Mouse (Mus musculus): ENCODE measurements around the gene Olfr231. TPM values are rescaled to one million over a fixed set of nuclear protein-coding genes. Genes with fewer than 3 reads are reported as not detected.

Gene Olfr231
- polyA plus RNA-seq (2017; shearing (Covaris generic)), result not detected

DNA sequence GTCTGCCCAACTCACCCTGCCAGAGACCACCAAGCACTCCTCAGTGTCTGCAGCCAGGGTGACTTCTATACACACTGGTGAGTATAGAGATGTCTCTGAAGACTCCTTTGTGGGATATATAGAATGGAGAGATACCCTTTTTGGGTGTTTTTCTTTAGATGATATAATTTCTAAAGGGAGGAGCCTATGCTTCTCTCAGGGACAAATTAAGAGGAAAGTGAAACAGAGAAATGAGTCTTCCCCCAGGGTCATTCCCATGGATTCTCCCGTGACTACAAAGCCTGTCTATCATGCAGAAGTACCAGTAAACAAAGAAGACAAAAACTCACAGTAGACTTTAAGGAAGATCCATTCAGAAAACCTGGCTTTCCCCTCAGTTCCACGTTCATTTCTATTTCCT, at the start of gene Olfr231:
Gene Olfr231, minus strand, starts transcription at position 101 of the 400 bp plus-strand sequence.

DNA sequence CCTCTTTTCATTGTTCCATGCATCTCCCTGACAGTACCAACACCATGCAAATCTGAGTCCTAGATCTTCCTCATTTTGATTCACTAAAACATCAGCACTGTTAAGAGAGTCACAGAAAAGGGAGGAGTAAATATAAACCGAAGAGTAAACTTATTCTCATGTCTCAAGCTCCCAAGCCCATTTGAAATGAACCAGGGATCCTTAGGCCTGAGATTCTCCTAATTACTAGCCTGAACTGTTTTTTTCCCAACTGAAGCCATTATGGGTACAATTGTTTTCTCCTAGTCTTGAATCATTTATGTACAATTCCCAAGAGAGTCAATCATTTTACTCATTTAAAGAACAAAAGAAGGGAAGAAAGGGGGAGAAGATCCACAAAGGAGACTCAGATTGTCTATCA, 34.4 kb upstream of the Olfr231 start, which contains the start of gene Olfr420:
Gene Olfr420, plus strand, starts transcription at position 301 of the 400 bp plus-strand sequence.

DNA sequence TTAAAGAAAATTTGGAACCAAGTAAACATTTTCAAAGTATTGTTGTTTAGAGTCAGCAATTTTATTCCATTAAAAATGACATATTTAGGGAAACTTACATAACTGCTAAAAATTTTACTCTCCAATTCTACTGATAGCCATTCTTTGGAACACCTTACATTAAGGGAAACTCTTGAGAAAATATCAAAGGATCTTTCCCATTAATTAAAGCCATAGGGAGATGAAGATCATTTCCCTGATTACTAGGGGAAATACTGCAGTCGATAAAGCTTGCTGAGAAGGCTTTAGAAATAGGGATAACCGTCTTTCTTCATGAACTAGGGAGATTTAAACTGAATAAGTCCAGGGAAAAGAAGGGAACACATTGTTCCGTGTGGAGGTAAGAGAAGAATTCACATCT, 10.3 kb upstream of the Olfr231 start, which contains the start of gene Olfr424:
Gene Olfr424, plus strand, starts transcription at position 301 of the 400 bp plus-strand sequence.

DNA sequence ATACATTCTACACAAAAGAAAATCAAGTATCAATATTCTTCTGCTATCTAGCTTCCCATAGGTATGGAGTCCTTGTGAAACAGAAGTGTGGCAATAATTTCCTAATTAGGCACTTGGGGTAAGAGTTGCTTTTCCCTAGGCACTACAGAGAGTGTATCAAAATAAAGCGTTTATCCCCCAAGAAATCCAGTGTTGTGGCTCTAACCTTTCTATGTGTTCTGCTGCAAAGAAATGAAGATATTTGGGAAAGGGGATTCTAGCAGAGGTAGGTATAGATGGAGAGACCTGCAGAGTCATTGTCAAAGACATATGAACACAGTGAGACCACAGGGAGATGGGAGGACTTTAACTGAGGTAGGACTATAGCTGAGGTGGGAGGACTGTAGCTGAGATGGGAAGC, 24.4 kb downstream of the Olfr231 start, which contains the start of gene Olfr427:
Gene Olfr427, plus strand, starts transcription at position 301 of the 400 bp plus-strand sequence.

DNA sequence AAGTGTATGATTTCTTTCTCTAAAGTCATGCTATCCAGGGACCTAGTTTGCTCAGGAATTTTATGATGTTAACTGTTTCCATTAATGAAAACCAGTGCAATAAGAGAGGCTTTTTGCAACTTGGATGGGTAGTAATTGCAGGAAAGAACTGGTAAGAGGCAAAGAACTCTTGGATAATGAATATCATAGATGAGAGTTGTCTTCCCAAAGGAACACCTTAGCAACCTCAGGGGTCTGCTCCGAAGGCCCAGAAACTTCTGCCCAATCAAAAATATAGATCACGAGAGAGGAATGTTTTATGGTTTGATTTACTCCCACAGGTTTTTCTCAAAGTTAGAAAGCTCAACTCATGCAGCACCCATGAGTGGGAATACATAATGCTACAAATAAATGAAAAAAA, 36.9 kb downstream of the Olfr231 start, which contains the start of gene Olfr429:
Gene Olfr429, plus strand, starts transcription at position 301 of the 400 bp plus-strand sequence.

GRCm38 (mm10) chr1:174066305-174066704, 54.7 kb downstream of the Olfr231 start, which contains the start of gene Olfr430:
Gene Olfr430 (plus strand): TSS chr1:174066605.

Other genes with a start within 250 kb of the Olfr231 start
- gene Ifi211, start 208.1 kb downstream of the Olfr231 start, polyA plus RNA-seq (2017; shearing (Covaris generic)), result 19.8 TPM
- 467 TPM for gene Mndal, start 178.7 kb downstream of the Olfr231 start, polyA plus RNA-seq (2017; shearing (Covaris generic))
- 263 TPM for gene Ifi203, start 178.5 kb downstream of the Olfr231 start, polyA plus RNA-seq (2017; shearing (Covaris generic))
- gene Ifi202b, start 138.4 kb downstream of the Olfr231 start, polyA plus RNA-seq (2017; shearing (Covaris generic)), result 0.22 TPM
- not detected for gene Ifi205, start 89.4 kb downstream of the Olfr231 start, polyA plus RNA-seq (2017; shearing (Covaris generic))
- gene Olfr433, start 80.5 kb downstream of the Olfr231 start, polyA plus RNA-seq (2017; shearing (Covaris generic)), result not detected
- gene Olfr432, start 72.0 kb downstream of the Olfr231 start, polyA plus RNA-seq (2017; shearing (Covaris generic)), result 0.54 TPM
- not detected for gene Olfr430, start 54.6 kb downstream of the Olfr231 start, polyA plus RNA-seq (2017; shearing (Covaris generic))
- not detected for gene Olfr429, start 36.8 kb downstream of the Olfr231 start, polyA plus RNA-seq (2017; shearing (Covaris generic))
- gene Olfr427, start 24.3 kb downstream of the Olfr231 start, polyA plus RNA-seq (2017; shearing (Covaris generic)), result not detected
- not detected for gene Olfr424, start 10.4 kb upstream of the Olfr231 start, polyA plus RNA-seq (2017; shearing (Covaris generic))
- gene Olfr420, start 34.5 kb upstream of the Olfr231 start, polyA plus RNA-seq (2017; shearing (Covaris generic)), result 0.24 TPM
- gene Spta1, start 51.6 kb upstream of the Olfr231 start, polyA plus RNA-seq (2017; shearing (Covaris generic)), result 0.05 TPM
- not detected for gene Olfr419, start 130.9 kb upstream of the Olfr231 start, polyA plus RNA-seq (2017; shearing (Covaris generic))
- gene Mptx1, start 209.4 kb upstream of the Olfr231 start, polyA plus RNA-seq (2017; shearing (Covaris generic)), result not detected
- gene Olfr417, start 244.0 kb upstream of the Olfr231 start, polyA plus RNA-seq (2017; shearing (Covaris generic)), result not detected

Measured in effector memory CD4-positive, alpha-beta T cell, adult 7 months (primary cell).